Mouse (Mus musculus) embryonic fibroblast, embryonic 13.5 days (primary cell): ENCODE results near the gene Mcm10.

Source experiments
- CTCF ChIP-seq: IDR thresholded peaks from 2 replicates; pipeline ENCODE4 v1.5.1; 2011; ENCODE audit warnings: mild to moderate bottlenecking, control low read depth, low read length, moderate library complexity, borderline replicate concordance; ENCODE audit not compliant: insufficient read depth
- POLR2A ChIP-seq: IDR thresholded peaks from 2 replicates; pipeline ENCODE4 v1.6.1; 2011; ENCODE audit warnings: low read depth, mild to moderate bottlenecking, control low read depth, low read length, moderate library complexity

GRCm38 (mm10) chr2:4969083-4969482, 43.5 kb downstream of the Mcm10 start:
- no peak for TF ChIP-seq POLR2A
- TF ChIP-seq CTCF, result no peak
